Mouse (Mus musculus) CD4-positive, CD25-positive, alpha-beta regulatory T cell, adult 4 months (primary cell): ENCODE data around the gene Nudt22. TPM values are rescaled to one million over a fixed set of nuclear protein-coding genes. Genes with fewer than 3 reads are reported as not detected.
"Not testable (repeated sequence)": the region's sequence is repeated elsewhere in the genome, so short reads cannot be mapped to it uniquely, and the experiment has no call there.

Experiments used
- ATAC-seq: one replicate; pipeline ENCODE4 v1.8.0; 2017
- polyA plus RNA-seq, 2 experiments: library from polyadenylated mRNA; unstranded; fragments of 100-300 nt; shearing (Covaris generic); gene quantifications; one replicate each; pipeline ENCODE4 v1.2.1; 2017

Nudt22 gene
- polyA plus RNA-seq, 2 experiments from 2014 or later, result 34.8 to 39.6 TPM

GRCm38 (mm10) chr19:6995255-6995991, 494 bp downstream of the Nudt22 start:
- ATAC-seq, result no peak

GRCm38 (mm10) chr19:6994489-6994888, 1.4 kb downstream of the Nudt22 start:
- no peak for ATAC-seq

GRCm38 (mm10) chr19:6994002-6994401, 1.9 kb downstream of the Nudt22 start:
- ATAC-seq, result no peak

- ATAC-seq, result no peak
Observed at GRCm38 (mm10) chr19:6993011-6993770, 2.7 kb downstream of the Nudt22 start.

GRCm38 (mm10) chr19:6992011-6992858, 3.7 kb downstream of the Nudt22 start, which contains the start of gene Dnajc4:
Gene Dnajc4, minus strand, starts transcription at chr19:6992572.
- peak; percentile 97 for ATAC-seq

- ATAC-seq, result not testable (repeated sequence)
Observed at GRCm38 (mm10) chr19:6991166-6991565, 4.8 kb downstream of the Nudt22 start.

GRCm38 (mm10) chr19:6990712-6991111, 5.2 kb downstream of the Nudt22 start:
- ATAC-seq, result no peak

GRCm38 (mm10) chr19:6989251-6989650, 6.7 kb downstream of the Nudt22 start:
- no peak for ATAC-seq

- no peak for ATAC-seq
Observed at GRCm38 (mm10) chr19:6987904-6988285, 8.0 kb downstream of the Nudt22 start.

- peak; percentile 74 for ATAC-seq
Observed at GRCm38 (mm10) chr19:6987061-6987903, 8.6 kb downstream of the Nudt22 start, which contains the start of gene Vegfb. Gene Vegfb, minus strand, starts transcription at chr19:6987651.

- no peak for ATAC-seq
Observed at GRCm38 (mm10) chr19:6985951-6986708, 9.8 kb downstream of the Nudt22 start.

- ATAC-seq, result no peak
Observed at GRCm38 (mm10) chr19:6985300-6985699, 10.6 kb downstream of the Nudt22 start.

- ATAC-seq, result no peak
Observed at GRCm38 (mm10) chr19:6983621-6984020, 12.3 kb downstream of the Nudt22 start.

GRCm38 (mm10) chr19:6981465-6981864, 14.5 kb downstream of the Nudt22 start:
- no peak for ATAC-seq

- ATAC-seq, result peak; percentile 66
Observed at GRCm38 (mm10) chr19:6980381-6981093, 15.4 kb downstream of the Nudt22 start, which contains the start of gene Fkbp2. Gene Fkbp2, minus strand, starts transcription at chr19:6980501.

- peak; percentile 80 for ATAC-seq
Observed at GRCm38 (mm10) chr19:6979486-6980380, 16.2 kb downstream of the Nudt22 start.

- ATAC-seq, result no peak
Observed at GRCm38 (mm10) chr19:6979001-6979479, 16.9 kb downstream of the Nudt22 start.

GRCm38 (mm10) chr19:6978639-6978974, 17.3 kb downstream of the Nudt22 start:
- ATAC-seq, result no peak
